Mouse (Mus musculus): ENCODE measurements around the gene Cers1. TPM values are rescaled to one million over a fixed set of nuclear protein-coding genes. Genes with fewer than 3 reads are reported as not detected.

Gene Cers1
- polyA plus RNA-seq, 1 experiment from 2014 or later: 5.5 TPM

DNA sequence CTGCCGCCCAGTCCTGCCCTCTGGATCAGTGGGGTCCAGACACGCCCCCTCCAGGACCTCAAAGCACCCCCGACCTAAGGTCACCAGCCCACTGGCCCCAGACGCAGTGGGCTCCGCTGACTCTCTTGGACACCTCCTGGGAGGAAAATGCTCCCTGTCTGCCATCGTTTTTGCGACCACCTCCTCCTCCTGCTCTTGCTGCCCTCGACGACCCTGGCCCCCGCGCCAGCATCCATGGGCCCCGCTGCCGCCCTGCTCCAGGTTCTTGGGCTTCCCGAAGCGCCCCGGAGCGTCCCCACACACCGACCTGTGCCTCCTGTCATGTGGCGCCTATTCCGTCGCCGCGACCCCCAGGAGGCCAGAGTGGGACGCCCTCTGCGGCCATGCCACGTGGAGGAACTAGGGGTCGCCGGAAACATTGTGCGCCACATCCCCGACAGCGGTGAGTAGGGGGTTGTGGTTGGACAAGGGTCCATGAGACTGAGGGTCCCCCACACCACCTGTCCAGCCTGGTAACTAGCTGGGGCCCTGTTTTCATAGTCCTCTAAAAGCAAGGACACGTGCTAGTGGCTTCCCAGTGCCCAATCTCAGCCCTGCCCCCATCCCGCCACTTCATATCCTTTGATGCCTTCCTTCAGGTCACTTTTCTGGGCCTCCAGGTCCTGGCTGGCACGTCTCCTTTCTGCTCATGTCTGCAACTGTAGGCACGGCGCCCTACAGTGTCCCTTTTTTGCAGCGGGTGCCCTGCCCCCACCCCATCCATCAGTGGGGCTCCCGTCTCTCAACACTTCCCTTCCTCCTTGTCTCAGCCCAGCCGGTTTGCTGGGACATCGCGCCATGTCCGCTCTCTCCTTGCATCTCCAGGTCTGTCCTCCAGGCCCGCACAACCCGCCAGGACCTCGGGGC, 14.5 kb downstream of the Cers1 start:
- DNase-seq (ENCODE audit: low spot score, missing footprints): peak; percentile 90

GRCm38 (mm10) chr8:70330741-70331364, 15.3 kb downstream of the Cers1 start:
- H3K4me2 ChIP-seq: peak overlapping the region; percentile 32
- WGBS: 23% methylated on average over 53 of the region's 53 CpGs
- ATAC-seq (ENCODE audit: low FRiP score): peak; percentile 84
- H3K9ac ChIP-seq (ENCODE audit: low read length): no peak overlapping the region
- peaks cover 8% of the 10 kb centered on the region for H3K27me3 ChIP-seq (ENCODE audit: control insufficient read depth, insufficient read depth, low read length)
- peaks cover 27% of the 10 kb centered on the region for H3K4me1 ChIP-seq (ENCODE audit: control insufficient read depth, insufficient read depth, low read length)
- peaks cover 42% of the 10 kb centered on the region for H3K36me3 ChIP-seq (ENCODE audit: control insufficient read depth, insufficient read depth, low read length)
- H3K9me3 ChIP-seq (ENCODE audit: control insufficient read depth, low read length): no peaks in the 10 kb centered on the region
- peak; percentile 98 for DNase-seq (ENCODE audit: low spot score, missing footprints)
- no peak overlapping the region for H3K4me3 ChIP-seq (ENCODE audit: low read depth, low read length)
- H3K27ac ChIP-seq (ENCODE audit: low read depth, low read length): no peak overlapping the region

More for the DNA sequence above, 14.5 kb downstream of the Cers1 start:
- Histone ChIP-seq H3K27ac (ENCODE audit: low read depth, low read length) (no peak overlapping the region), H3K4me1 (ENCODE audit: control insufficient read depth, insufficient read depth, low read length) (peaks cover 27% of the 10 kb centered on the region), H3K27me3 (ENCODE audit: control insufficient read depth, insufficient read depth, low read length) (peaks cover 8% of the 10 kb centered on the region), H3K36me3 (ENCODE audit: control insufficient read depth, insufficient read depth, low read length) (peaks cover 34% of the 10 kb centered on the region), H3K9ac (ENCODE audit: low read length) (peak overlapping the region; percentile 44), H3K9me3 (ENCODE audit: control insufficient read depth, low read length) (no peaks in the 10 kb centered on the region), H3K4me2 (peak overlapping the region; percentile 32), H3K4me3 (ENCODE audit: low read depth, low read length) (no peak overlapping the region)
- ATAC-seq (ENCODE audit: low FRiP score): peak; percentile 17
- WGBS: 2% methylated on average over 45 of the region's 45 CpGs

DNA sequence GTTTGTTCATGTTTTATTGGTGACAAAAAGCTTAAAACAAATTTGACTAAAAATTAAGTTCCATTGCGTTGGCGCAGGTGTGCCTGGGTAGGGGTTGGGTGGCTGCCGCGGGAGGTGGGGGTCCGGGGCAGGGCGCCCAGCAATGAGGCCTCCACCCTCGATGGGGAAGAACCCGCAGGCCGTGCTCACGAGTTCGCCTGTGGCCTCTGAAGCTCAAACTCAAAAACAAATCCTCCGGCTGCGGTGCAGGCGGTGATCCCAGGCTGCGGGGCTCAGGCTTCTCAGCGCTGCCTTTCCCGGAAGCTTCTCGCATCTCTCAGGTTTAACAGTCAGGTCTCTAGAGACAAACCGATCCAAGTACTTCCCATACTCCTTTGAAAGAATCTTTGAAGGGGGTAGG, 16.0 kb downstream of the Cers1 start:
- peaks cover 8% of the 10 kb centered on the region for H3K27me3 ChIP-seq (ENCODE audit: control insufficient read depth, insufficient read depth, low read length)
- H3K4me1 ChIP-seq (ENCODE audit: control insufficient read depth, insufficient read depth, low read length): peaks cover 27% of the 10 kb centered on the region
- no peak overlapping the region for H3K27ac ChIP-seq (ENCODE audit: low read depth, low read length)
- 65% methylated on average over 19 of the region's 19 CpGs for WGBS
- ATAC-seq (ENCODE audit: low FRiP score) (no peak), DNase-seq (ENCODE audit: low spot score, missing footprints) (no peak)
- no peak overlapping the region for H3K4me3 ChIP-seq (ENCODE audit: low read depth, low read length)
- no peaks in the 10 kb centered on the region for H3K9me3 ChIP-seq (ENCODE audit: control insufficient read depth, low read length)
- peaks cover 45% of the 10 kb centered on the region for H3K36me3 ChIP-seq (ENCODE audit: control insufficient read depth, insufficient read depth, low read length)
- 0 out of 2 replicates have a peak overlapping the region, but pooled peaks have one; percentile 27 for H3K9ac ChIP-seq (ENCODE audit: low read length)
- H3K4me2 ChIP-seq: no peak overlapping the region

DNA sequence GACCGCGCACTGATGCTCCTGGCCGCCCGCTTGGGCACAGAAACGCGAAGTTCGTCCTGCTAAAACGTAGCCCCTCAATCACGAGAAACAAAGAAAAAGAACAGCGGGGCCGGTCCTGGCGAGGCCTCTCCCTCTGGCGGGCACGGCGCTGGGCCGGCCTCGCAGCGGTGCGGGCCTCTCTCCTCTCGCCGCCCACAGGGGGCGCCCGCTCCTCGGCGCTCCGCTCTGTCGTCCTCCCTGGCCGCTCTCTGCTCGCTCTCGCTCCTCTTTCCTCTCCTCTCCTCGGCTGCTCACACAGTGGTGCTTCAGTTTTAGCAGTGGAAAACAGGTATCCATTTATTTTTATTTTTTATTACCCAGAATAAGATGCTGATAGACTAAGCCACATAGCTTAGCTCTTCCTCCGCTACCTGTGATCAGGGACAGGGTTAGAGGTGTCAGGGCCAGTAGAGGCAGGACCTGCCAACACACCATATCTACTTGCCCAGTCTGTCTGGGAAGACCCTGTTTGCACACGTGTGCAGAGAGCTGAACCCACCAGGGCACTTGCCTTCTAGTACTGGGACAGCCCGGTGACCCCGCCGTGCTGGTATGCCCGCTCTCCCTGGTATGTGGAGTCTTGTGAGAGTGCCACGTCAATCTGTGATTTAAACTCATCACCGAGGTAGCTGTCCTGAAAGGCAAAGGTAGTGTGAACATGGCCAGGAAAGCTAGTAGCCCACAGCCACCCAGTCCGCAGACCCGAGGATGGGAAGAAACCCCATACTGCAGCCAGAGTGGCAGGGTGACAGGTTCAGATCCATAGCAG, 16.7 kb downstream of the Cers1 start:
- Histone ChIP-seq H3K4me1 (ENCODE audit: control insufficient read depth, insufficient read depth, low read length) (peaks cover 27% of the 10 kb centered on the region), H3K27ac (ENCODE audit: low read depth, low read length) (no peak overlapping the region), H3K9ac (ENCODE audit: low read length) (peak overlapping the region; percentile 42; the same call in 1 of the 2 replicates), H3K4me3 (ENCODE audit: low read depth, low read length) (no peak overlapping the region), H3K27me3 (ENCODE audit: control insufficient read depth, insufficient read depth, low read length) (peaks cover 8% of the 10 kb centered on the region), H3K36me3 (ENCODE audit: control insufficient read depth, insufficient read depth, low read length) (peaks cover 51% of the 10 kb centered on the region), H3K4me2 (no peak overlapping the region), H3K9me3 (ENCODE audit: control insufficient read depth, low read length) (no peaks in the 10 kb centered on the region)
- DNase-seq (ENCODE audit: low spot score, missing footprints) (peak; percentile 98), ATAC-seq (ENCODE audit: low FRiP score) (peak; percentile 76)
- WGBS: 27% methylated on average over 38 of the region's 41 CpGs

DNA sequence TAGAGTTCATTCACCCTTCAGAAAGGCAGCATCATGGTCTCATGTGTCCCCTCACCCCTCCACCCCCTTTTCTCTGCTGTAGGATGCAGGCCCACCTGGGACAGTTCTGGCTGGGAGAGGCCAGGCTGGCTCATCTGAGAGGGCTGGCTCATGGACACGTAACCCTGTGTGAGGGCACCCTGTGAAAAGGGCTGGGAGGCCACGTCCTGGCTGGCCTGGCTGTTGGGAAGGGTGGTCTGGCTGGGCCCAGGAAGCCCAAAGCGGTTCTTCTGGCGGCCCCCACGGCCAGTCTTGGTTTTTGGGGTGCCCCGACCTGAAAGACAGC, 17.3 kb downstream of the Cers1 start:
- Histone ChIP-seq H3K4me1 (ENCODE audit: control insufficient read depth, insufficient read depth, low read length) (peaks cover 27% of the 10 kb centered on the region), H3K9me3 (ENCODE audit: control insufficient read depth, low read length) (no peaks in the 10 kb centered on the region), H3K4me3 (ENCODE audit: low read depth, low read length) (no peak overlapping the region), H3K27me3 (ENCODE audit: control insufficient read depth, insufficient read depth, low read length) (peaks cover 8% of the 10 kb centered on the region), H3K4me2 (no peak overlapping the region), H3K36me3 (ENCODE audit: control insufficient read depth, insufficient read depth, low read length) (peaks cover 53% of the 10 kb centered on the region), H3K9ac (ENCODE audit: low read length) (no peak overlapping the region), H3K27ac (ENCODE audit: low read depth, low read length) (no peak overlapping the region)
- ATAC-seq (ENCODE audit: low FRiP score): no peak
- no peak for DNase-seq (ENCODE audit: low spot score, missing footprints)
- 94% methylated on average over 6 of the region's 6 CpGs for WGBS

GRCm38 (mm10) chr8:70338931-70339330, 23.4 kb downstream of the Cers1 start:
- no peak overlapping the region for H3K4me3 ChIP-seq (ENCODE audit: low read depth, low read length)
- no peak overlapping the region for H3K4me2 ChIP-seq
- no peaks in the 10 kb centered on the region for H3K27me3 ChIP-seq (ENCODE audit: control insufficient read depth, insufficient read depth, low read length)
- DNase-seq (ENCODE audit: low spot score, missing footprints) (no peak), ATAC-seq (ENCODE audit: low FRiP score) (no peak)
- H3K36me3 ChIP-seq (ENCODE audit: control insufficient read depth, insufficient read depth, low read length): peaks cover 68% of the 10 kb centered on the region
- no peak overlapping the region for H3K27ac ChIP-seq (ENCODE audit: low read depth, low read length)
- no peak overlapping the region for H3K9ac ChIP-seq (ENCODE audit: low read length)
- no peaks in the 10 kb centered on the region for H3K9me3 ChIP-seq (ENCODE audit: control insufficient read depth, low read length)
- no peaks in the 10 kb centered on the region for H3K4me1 ChIP-seq (ENCODE audit: control insufficient read depth, insufficient read depth, low read length)
- WGBS: 93% methylated on average over 7 of the region's 7 CpGs

DNA sequence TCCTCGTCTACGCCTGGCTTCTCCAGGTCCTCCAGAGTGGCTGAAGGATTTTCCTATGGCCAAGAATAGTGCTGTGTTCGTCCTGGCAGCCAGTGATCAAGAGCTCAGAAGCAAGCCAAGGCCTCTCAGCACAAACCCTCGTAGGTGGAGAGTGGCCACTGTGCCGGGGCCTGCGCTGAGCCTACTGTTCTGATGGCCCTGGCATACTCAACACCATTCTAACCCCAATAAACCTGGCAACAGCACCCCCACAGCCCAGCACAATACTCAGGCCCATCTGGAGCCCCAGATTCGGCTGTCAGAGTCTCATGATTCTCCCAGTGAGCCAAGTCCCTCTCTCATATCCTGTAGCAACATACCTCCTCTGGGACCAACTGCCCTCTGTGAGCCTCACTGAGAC, 25.1 kb downstream of the Cers1 start:
- WGBS: 93% methylated on average over 7 of the region's 7 CpGs
- Histone ChIP-seq H3K4me1 (ENCODE audit: control insufficient read depth, insufficient read depth, low read length) (no peaks in the 10 kb centered on the region), H3K27me3 (ENCODE audit: control insufficient read depth, insufficient read depth, low read length) (no peaks in the 10 kb centered on the region), H3K4me2 (no peak overlapping the region), H3K36me3 (ENCODE audit: control insufficient read depth, insufficient read depth, low read length) (peaks cover 53% of the 10 kb centered on the region), H3K27ac (ENCODE audit: low read depth, low read length) (no peak overlapping the region), H3K9me3 (ENCODE audit: control insufficient read depth, low read length) (no peaks in the 10 kb centered on the region), H3K4me3 (ENCODE audit: low read depth, low read length) (no peak overlapping the region), H3K9ac (ENCODE audit: low read length) (no peak overlapping the region)
- DNase-seq (ENCODE audit: low spot score, missing footprints): no peak
- no peak for ATAC-seq (ENCODE audit: low FRiP score)

DNA sequence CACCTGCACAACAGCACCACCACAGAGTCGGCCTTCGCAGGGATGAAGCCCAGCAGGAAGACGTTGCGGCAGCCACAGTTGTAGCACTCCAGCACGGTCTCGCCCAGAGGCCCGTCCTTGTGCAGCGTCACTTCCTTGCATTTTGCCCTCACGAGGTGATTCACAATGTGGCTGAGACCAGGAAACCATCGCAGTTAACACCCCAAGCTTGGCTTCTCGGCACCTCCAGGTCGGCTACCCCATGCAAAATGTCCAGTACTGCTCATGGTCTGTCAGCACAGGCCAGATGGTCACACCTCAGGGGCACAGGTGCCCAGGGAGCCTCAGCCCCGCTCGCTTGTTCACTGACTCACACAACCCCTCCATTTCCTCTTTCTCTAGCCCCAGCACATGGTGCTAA, 26.4 kb downstream of the Cers1 start:
- H3K9ac ChIP-seq (ENCODE audit: low read length): no peak overlapping the region
- no peak for ATAC-seq (ENCODE audit: low FRiP score)
- no peaks in the 10 kb centered on the region for H3K9me3 ChIP-seq (ENCODE audit: control insufficient read depth, low read length)
- H3K27ac ChIP-seq (ENCODE audit: low read depth, low read length): no peak overlapping the region
- peaks cover 45% of the 10 kb centered on the region for H3K36me3 ChIP-seq (ENCODE audit: control insufficient read depth, insufficient read depth, low read length)
- no peaks in the 10 kb centered on the region for H3K4me1 ChIP-seq (ENCODE audit: control insufficient read depth, insufficient read depth, low read length)
- H3K27me3 ChIP-seq (ENCODE audit: control insufficient read depth, insufficient read depth, low read length): no peaks in the 10 kb centered on the region
- WGBS: 92% methylated on average over 14 of the region's 14 CpGs
- H3K4me2 ChIP-seq: no peak overlapping the region
- DNase-seq (ENCODE audit: low spot score, missing footprints): no peak
- H3K4me3 ChIP-seq (ENCODE audit: low read depth, low read length): no peak overlapping the region

Data from midbrain, embryonic 11.5 days (tissue).